14 mouse cellular contexts compared by ENCODE assay signal in the genomic region with DNA sequence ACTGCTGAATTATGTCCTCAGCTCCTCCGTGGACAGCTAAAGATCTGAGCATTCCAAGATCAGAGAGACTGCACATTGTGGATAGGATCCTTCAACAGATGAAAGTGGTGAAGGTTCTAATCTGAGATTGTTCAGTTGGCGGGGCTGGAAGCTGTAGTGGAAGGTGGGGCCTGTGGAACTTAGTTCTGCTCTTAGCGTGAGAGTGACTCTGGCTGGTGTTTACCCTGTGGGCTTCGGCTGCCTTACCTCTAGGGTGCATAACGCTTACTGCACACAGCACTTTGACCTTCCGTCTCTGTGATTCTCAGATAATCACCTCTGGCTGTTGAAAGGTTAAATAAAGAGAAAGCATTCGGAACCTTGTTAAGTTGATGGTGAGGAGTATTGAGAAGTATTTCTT. TPM values are rescaled to one million over a fixed set of nuclear protein-coding genes. Genes with fewer than 3 reads are reported as not detected.
DNase-seq lines count a peak whose midpoint lies in the region; ATAC-seq and TF ChIP-seq lines count a peak whose summit lies in the region.
"Had no signal": no experiment of that assay in that cellular context is flagged by ENCODE, and none has a peak within 500 bp of the region (broad histone marks: within the 10 kb centered on the region; RNA-seq: fewer than 3 reads in every experiment).

No protein-coding gene starts in this region.

- TF ChIP-seq POLR2A in heart, adult 2 months (IDR thresholded peaks at IDR 0.05; ENCODE audit: insufficient read depth, low read depth, low read length) = no peak

- no peaks in the 10 kb centered on the region for H3K27me3 ChIP-seq in heart, embryonic 11.5 days (ENCODE audit: control insufficient read depth, insufficient read depth, low read length)
- no peaks in the 10 kb centered on the region for H3K27me3 ChIP-seq in heart, adult 2 months (ENCODE audit: control insufficient read depth, insufficient read depth, low read length)
- H3K27me3 ChIP-seq in liver, embryonic 12.5 days (replicated peaks) = no peaks in the 10 kb centered on the region
- H3K27me3 ChIP-seq: embryonic facial prominence, embryonic 15.5 days; midbrain, embryonic 12.5 days had no signal

- H3K4me1 ChIP-seq in heart, embryonic 11.5 days (ENCODE audit: control insufficient read depth, insufficient read depth, low read length) = peaks cover 36% of the 10 kb centered on the region
- peaks cover 8% of the 10 kb centered on the region for H3K4me1 ChIP-seq in heart, adult 2 months (ENCODE audit: control insufficient read depth, insufficient read depth, low read length)
- H3K4me1 ChIP-seq in liver, embryonic 12.5 days = peaks cover 61% of the 10 kb centered on the region

- H3K4me2 ChIP-seq in heart, embryonic 11.5 days = peak overlapping the region; percentile 36
- peak overlapping the region; percentile 50 for H3K4me2 ChIP-seq in liver, embryonic 12.5 days
- H3K4me2 ChIP-seq: embryonic facial prominence, embryonic 15.5 days; midbrain, embryonic 12.5 days had no signal

- no peak overlapping the region; the same call in 1 of the 2 replicates for H3K4me3 ChIP-seq in heart, embryonic 11.5 days (ENCODE audit: low read depth, low read length)
- no peak overlapping the region for H3K4me3 ChIP-seq in heart, adult 2 months
- H3K4me3 ChIP-seq in liver, embryonic 12.5 days = 0 out of 2 replicates have a peak overlapping the region, but pooled peaks have one; percentile 16
- H3K4me3 ChIP-seq: embryonic facial prominence, embryonic 15.5 days; layer of hippocampus, adult 2 months; midbrain, embryonic 12.5 days had no signal

- DNase-seq in heart, adult 2 months = no peak
- peak; percentile 14 for DNase-seq in kidney, postnatal 14 days
- DNase-seq in kidney, adult 18-20 months = no peak
- peak; percentile 44 for DNase-seq in yolk sac, embryonic 10.5 days (ENCODE audit: low spot score)
- no peak for DNase-seq in thymus, postnatal 4 days
- no peak for DNase-seq in spleen, postnatal 4 days (ENCODE audit: low spot score in 2 of 2)
- DNase-seq: gastrocnemius, postnatal 36 days; lung, postnatal 10 days had no signal

- H3K27ac ChIP-seq in heart, embryonic 11.5 days (ENCODE audit: low read depth, low read length) = peak overlapping the region; percentile 38
- H3K27ac ChIP-seq in heart, adult 2 months = no peak overlapping the region
- H3K27ac ChIP-seq in liver, embryonic 12.5 days = peak overlapping the region; percentile 69
- H3K27ac ChIP-seq: embryonic facial prominence, embryonic 15.5 days; layer of hippocampus, adult 2 months; midbrain, embryonic 12.5 days had no signal

- H3K9ac ChIP-seq in heart, embryonic 11.5 days (ENCODE audit: low read depth, low read length) = peak overlapping the region; percentile 11
- no peak overlapping the region for H3K9ac ChIP-seq in heart, adult 2 months (ENCODE audit: low read depth, low read length)
- H3K9ac ChIP-seq in liver, embryonic 12.5 days = 0 out of 2 replicates have a peak overlapping the region, but pooled peaks have one; percentile 17
- H3K9ac ChIP-seq: embryonic facial prominence, embryonic 15.5 days; midbrain, embryonic 12.5 days had no signal

- 14% methylated on average over 7 of the region's 7 CpGs for WGBS in heart, embryonic 11.5 days (ENCODE audit: insufficient replicate concordance)
- WGBS in heart, adult 2 months = 44% methylated on average over 7 of the region's 7 CpGs
- WGBS in liver, embryonic 12.5 days (ENCODE audit: insufficient replicate concordance) = 23% methylated on average over 7 of the region's 7 CpGs

- peaks cover 9% of the 10 kb centered on the region for H3K79me2 ChIP-seq in heart, adult 2 months (replicated peaks; ENCODE audit: control insufficient read depth, insufficient read depth, low read length)

- no peak for TF ChIP-seq CTCF in heart, adult 2 months (IDR thresholded peaks at IDR 0.05)

- ATAC-seq in heart, embryonic 11.5 days (replicated peaks; ENCODE audit: insufficient number of reproducible peaks, low FRiP score, low TSS enrichment) = 0 out of 2 replicates have a peak, but pooled peaks have one; percentile 57
- ATAC-seq in liver, embryonic 12.5 days = peak; percentile 84
- ATAC-seq: hindbrain, embryonic 16.5 days had no signal

- intact Hi-C loops in heart, adult 2 months (cut with DNase I) = loop anchor here (5.0 to 10.0 kb wide), 2 partner anchors 32 to 410 kb away; no protein-coding TSS in a partner anchor

- H3K36me3 ChIP-seq in heart, embryonic 11.5 days (ENCODE audit: control insufficient read depth, insufficient read depth, low read length) = no peaks in the 10 kb centered on the region
- peaks cover 11% of the 10 kb centered on the region for H3K36me3 ChIP-seq in heart, adult 2 months (ENCODE audit: control insufficient read depth, insufficient read depth, low read length)
- peaks cover 22% of the 10 kb centered on the region for H3K36me3 ChIP-seq in liver, embryonic 12.5 days
- H3K36me3 ChIP-seq: embryonic facial prominence, embryonic 15.5 days had no signal

- no peaks in the 10 kb centered on the region for H3K9me3 ChIP-seq in heart, embryonic 11.5 days (replicated peaks; ENCODE audit: control insufficient read depth, low read length)
- H3K9me3 ChIP-seq in liver, embryonic 12.5 days (replicated peaks) = 0 out of 2 replicates have a peak, but pooled peaks cover 3% of the 10 kb centered on the region
- H3K9me3 ChIP-seq: embryonic facial prominence, embryonic 15.5 days; midbrain, embryonic 12.5 days had no signal

- TF ChIP-seq EP300 in heart, adult 2 months (IDR thresholded peaks at IDR 0.05; ENCODE audit: insufficient read depth, low read depth, low read length) = no peak

RNA-seq across cellular contexts. Expression of a gene that starts 6.6 kb away (rescaled TPM):
- 35.0 and 38.4 TPM in 2 replicates for polyA plus RNA-seq in heart, embryonic 11.5 days (2014; fragmentation: Nextera tagmentation; extraction: Ambion mirVana)
- total RNA-seq in heart, adult 2 months (2021) = 10 to 100 TPM; 11.0 to 13.0 TPM
- polyA plus RNA-seq in heart, adult 2 months (2012; rRNA removed) = 3.6 and 7.5 TPM in 2 replicates
- polyA plus RNA-seq in liver, embryonic 12.5 days (2016; fragmentation: Nextera tagmentation; extraction: Ambion mirVana) = 25.0 and 25.9 TPM in 2 replicates

Comparison
In these comparisons a context has a peak if more than half of its experiments do, and no peak if none do; other contexts are left out.
1. DNase-seq: peak in kidney, postnatal 14 days (single experiment) and yolk sac, embryonic 10.5 days (single experiment); none in heart, adult 2 months (0 of 2), kidney, adult 18-20 months (single experiment), thymus, postnatal 4 days (single experiment) and spleen, postnatal 4 days (0 of 2).